In the genomic region with DNA sequence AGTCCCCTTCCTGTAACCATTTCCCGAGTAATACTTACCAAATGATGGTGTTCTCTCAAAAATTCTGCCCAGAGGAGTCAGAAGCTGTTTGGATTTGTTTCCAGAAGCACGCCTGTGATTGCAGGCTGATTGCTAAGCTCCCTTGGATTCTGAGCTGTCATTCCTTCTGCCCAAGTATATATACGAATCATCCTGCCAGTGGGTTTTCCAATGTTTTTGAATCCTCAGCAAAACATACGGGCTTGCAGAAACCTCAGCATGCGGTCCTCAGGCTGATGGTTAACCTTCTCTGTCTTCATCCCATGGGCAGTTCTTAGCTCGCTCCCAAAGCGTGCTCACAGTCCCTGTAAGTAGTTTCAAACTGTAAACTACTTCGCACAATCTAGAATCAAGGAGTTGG, we compare ENCODE assay signal across 28 mouse cellular contexts. TPM values are rescaled to one million over a fixed set of nuclear protein-coding genes. Genes with fewer than 3 reads are reported as not detected.
A peak's percentile ranks its signal among the peaks of the same experiment; 100 is the strongest.
DNase-seq lines count a peak whose midpoint lies in the region; ATAC-seq and TF ChIP-seq lines count a peak whose summit lies in the region.
"Had no signal": no experiment of that assay in that cellular context is flagged by ENCODE, and none has a peak within 500 bp of the region (broad histone marks: within the 10 kb centered on the region; RNA-seq: fewer than 3 reads in every experiment).

No protein-coding gene starts in this region.

- peak overlapping the region; percentile 24; the same call in 1 of the 2 replicates for H3K27ac ChIP-seq in kidney, adult 2 months (ENCODE audit: insufficient read depth, low read depth, low read length)
- H3K27ac ChIP-seq in kidney, embryonic 16.5 days (ENCODE audit: low read length): no peak overlapping the region
- H3K27ac ChIP-seq: embryonic facial prominence, embryonic 10.5 days; embryonic facial prominence, embryonic 13.5 days; forebrain, embryonic 10.5 days; forebrain, embryonic 15.5 days; gastrocnemius, adult 2 months; heart, embryonic 15.5 days; hindbrain, embryonic 14.5 days; hindbrain, postnatal 0 days had no signal

- H3K9me3 ChIP-seq in kidney, embryonic 16.5 days (ENCODE audit: low read length): no peaks in the 10 kb centered on the region; the same call in 1 of the 2 replicates
- H3K9me3 ChIP-seq: embryonic facial prominence, embryonic 13.5 days; forebrain, embryonic 15.5 days; heart, embryonic 12.5 days; heart, embryonic 15.5 days had no signal

- H3K4me3 ChIP-seq in kidney, adult 2 months (ENCODE audit: insufficient read depth, low read depth, low read length): no peak overlapping the region
- no peak overlapping the region for H3K4me3 ChIP-seq in kidney, embryonic 16.5 days (ENCODE audit: low read length)
- H3K4me3 ChIP-seq: embryonic facial prominence, embryonic 10.5 days; embryonic facial prominence, embryonic 13.5 days; forebrain, embryonic 10.5 days; forebrain, embryonic 15.5 days; gastrocnemius, adult 2 months; heart, embryonic 12.5 days; heart, embryonic 15.5 days had no signal

- no peak for TF ChIP-seq POLR2A in kidney, adult 2 months (IDR thresholded peaks at IDR 0.05; ENCODE audit: low read depth, low read length)

- H3K4me1 ChIP-seq in kidney, adult 2 months (ENCODE audit: control insufficient read depth, insufficient read depth, low read length): peaks cover 39% of the 10 kb centered on the region
- H3K4me1 ChIP-seq in kidney, embryonic 16.5 days (ENCODE audit: insufficient read depth, low read length): peaks cover 5% of the 10 kb centered on the region; the same call in 1 of the 2 replicates
- H3K4me1 ChIP-seq: embryonic facial prominence, embryonic 10.5 days had no signal

- H3K36me3 ChIP-seq in kidney, adult 2 months (ENCODE audit: control insufficient read depth, insufficient read depth, low read length): no peaks in the 10 kb centered on the region
- no peaks in the 10 kb centered on the region for H3K36me3 ChIP-seq in kidney, embryonic 16.5 days (ENCODE audit: insufficient read depth, low read length)
- H3K36me3 ChIP-seq: embryonic facial prominence, embryonic 13.5 days; forebrain, embryonic 15.5 days; heart, embryonic 15.5 days had no signal

- H3K27me3 ChIP-seq in kidney, adult 2 months (replicated peaks; ENCODE audit: control insufficient read depth, insufficient read depth, low read length): no peaks in the 10 kb centered on the region
- H3K27me3 ChIP-seq in kidney, embryonic 16.5 days (ENCODE audit: insufficient read depth, low read length): no peaks in the 10 kb centered on the region
- H3K27me3 ChIP-seq: embryonic facial prominence, embryonic 13.5 days; forebrain, embryonic 15.5 days; heart, embryonic 12.5 days; heart, embryonic 15.5 days had no signal

- DNase-seq in kidney, adult 2 months: no peak
- DNase-seq in 3T3-L1 (ENCODE audit: low read depth, low spot score) (peak; percentile 67), NIH3T3 (ENCODE audit: low read depth) (peak; percentile 71)
- DNase-seq in cerebellum, adult 18-20 months: no peak
- no peak for DNase-seq in gastrocnemius, adult 18-20 months (ENCODE audit: low spot score)
- DNase-seq: adrenal gland, adult 2 months; adrenal gland, postnatal 14 days; cerebellum, adult 11 months; cerebellum, adult 8-10 months; cerebellum, postnatal 10 days; cerebellum, postnatal 36 days; embryo, embryonic 11 days; gastrocnemius, adult 2 months; gastrocnemius, postnatal 14 days; heart, adult 18-20 months; heart, postnatal 10 days; heart, postnatal 4 days had no signal

- TF ChIP-seq CTCF in kidney, adult 2 months (conservative IDR thresholded peaks at IDR 0.05; ENCODE audit: insufficient read depth, insufficient read length, low read depth, low read length): no peak

- no peak overlapping the region for H3K4me2 ChIP-seq in kidney, embryonic 16.5 days (replicated peaks; ENCODE audit: low read depth, low read length)
- H3K4me2 ChIP-seq: embryonic facial prominence, embryonic 13.5 days; forebrain, embryonic 15.5 days; heart, embryonic 12.5 days; heart, embryonic 15.5 days; hindbrain, embryonic 14.5 days had no signal

- ATAC-seq in kidney, embryonic 16.5 days (ENCODE audit: low FRiP score, low TSS enrichment): no peak
- ATAC-seq: forebrain, embryonic 15.5 days; hindbrain, postnatal 0 days; inflammation-experienced regulatory T-cells, adult 6 months; intestine, embryonic 16.5 days had no signal

- no peak overlapping the region for H3K9ac ChIP-seq in kidney, embryonic 16.5 days (replicated peaks; ENCODE audit: low read length)
- H3K9ac ChIP-seq: embryonic facial prominence, embryonic 13.5 days; forebrain, embryonic 15.5 days; heart, embryonic 12.5 days; heart, embryonic 15.5 days; hindbrain, embryonic 14.5 days had no signal

- WGBS in kidney, adult 2 months: 82% methylated on average over 8 of the region's 8 CpGs
- WGBS in kidney, embryonic 16.5 days: 92% methylated on average over 8 of the region's 8 CpGs

RNA-seq across cellular contexts. Expression of a gene that starts 43.9 kb away (rescaled TPM):
- polyA plus RNA-seq in kidney, adult 2 months (2012; rRNA removed): 17.9 and 19.0 TPM in 2 replicates
- polyA plus RNA-seq in kidney, embryonic 16.5 days (2015; fragmentation: Nextera tagmentation; extraction: Ambion mirVana): 13.4 and 13.6 TPM in 2 replicates
- total RNA-seq in gastrocnemius, adult 18-20 months (2021): 1 to 10 TPM; 1.1 TPM

Comparison
In these comparisons a context has a peak if more than half of its experiments do, and no peak if none do; other contexts are left out.
1. DNase-seq: peak in 3T3-L1 (single experiment) and NIH3T3 (single experiment); none in kidney, adult 2 months (single experiment), cerebellum, adult 18-20 months (0 of 2) and gastrocnemius, adult 18-20 months (single experiment).